Mouse (Mus musculus) stomach, embryonic 15.5 days (tissue): ENCODE measurements around the gene Unc93b1. TPM values are rescaled to one million over a fixed set of nuclear protein-coding genes. Genes with fewer than 3 reads are reported as not detected.

Experiments used
- ATAC-seq: fragments of 200-750 bp; cut with Nextera tagmentation; 2 replicates; pipeline ENCODE4 v1.8.0; 2017; ENCODE audit warnings: low read depth, moderate number of reproducible peaks, moderate TSS enrichment; ENCODE audit not compliant: insufficient read depth, low FRiP score
- H3K27ac ChIP-seq: fragments of 300-500 bp; sonication (generic); 2 replicates; pipeline ENCODE4 v1.5.1; 2015; ENCODE audit warnings: mild to moderate bottlenecking, inconsistent platforms
- H3K27me3 ChIP-seq: fragments of 300-500 bp; sonication (generic); replicated peaks from 2 replicates; pipeline ENCODE4 v1.6.1; 2015; ENCODE audit warnings: inconsistent platforms
- H3K36me3 ChIP-seq: fragments of 300-500 bp; sonication (generic); 2 replicates; pipeline ENCODE4 v1.6.1; 2015; ENCODE audit warnings: inconsistent platforms
- H3K4me1 ChIP-seq: fragments of 300-500 bp; sonication (generic); 2 replicates; pipeline ENCODE4 v1.6.1; 2015; ENCODE audit warnings: inconsistent platforms
- H3K4me2 ChIP-seq: fragments of 300-500 bp; sonication (generic); 2 replicates; pipeline ENCODE4 v1.6.1; 2015; ENCODE audit warnings: mild to moderate bottlenecking, inconsistent platforms
- H3K4me3 ChIP-seq: fragments of 300-500 bp; sonication (generic); replicated peaks from 2 replicates; pipeline ENCODE4 v1.5.1; 2015; ENCODE audit warnings: inconsistent platforms
- H3K9ac ChIP-seq: fragments of 300-500 bp; sonication (generic); 2 replicates; pipeline ENCODE4 v1.6.1; 2015; ENCODE audit warnings: inconsistent platforms
- H3K9me3 ChIP-seq: fragments of 300-500 bp; sonication (generic); 2 replicates; pipeline ENCODE4 v1.6.1; 2016; ENCODE audit warnings: inconsistent platforms
- WGBS: fragments of 180-500 bp; shearing (Covaris S2); methylation state at CpG from one replicate; pipeline ENCODE4 v1.1.7; 2015; 5-methylcytosine and 5-hydroxymethylcytosine counted together
- polyA plus RNA-seq: library from polyadenylated mRNA; unstranded; fragments of >200 nt; fragmentation: Nextera tagmentation; extraction: Ambion mirVana; gene quantifications from 2 replicates; pipeline ENCODE4 v1.2.1, GENCODE M21; 2015

Gene Unc93b1
- polyA plus RNA-seq, 1 experiment from 2014 or later = 22.2 TPM

GRCm38 (mm10) chr19:3992416-3992815, 57.4 kb downstream of the Unc93b1 start, which contains the start of gene Tbx10:
Tbx10 (plus strand) TSS chr19:3992752.
- no peak within 1 kb of the TSS for H3K9ac ChIP-seq
- H3K4me3 ChIP-seq = no peak within 1 kb of the TSS
- ATAC-seq = no peak
- no peaks in the 10 kb centered on the region for H3K9me3 ChIP-seq
- no peaks in the 10 kb centered on the region for H3K27me3 ChIP-seq
- 58% methylated on average over 5 of the region's 5 CpGs for WGBS
- no peak within 1 kb of the TSS for H3K4me2 ChIP-seq
- H3K36me3 ChIP-seq = no peaks in the 10 kb centered on the region
- H3K27ac ChIP-seq = no peak within 1 kb of the TSS
- H3K4me1 ChIP-seq = no peaks in the 10 kb centered on the region

- H3K9me3 ChIP-seq = no peaks in the 10 kb centered on the region
- H3K36me3 ChIP-seq = no peaks in the 10 kb centered on the region
- no peak overlapping the region for H3K27ac ChIP-seq
- 0 out of 2 replicates have a peak, but pooled peaks cover 7% of the 10 kb centered on the region for H3K4me1 ChIP-seq
- no peak overlapping the region for H3K4me2 ChIP-seq
- no peaks in the 10 kb centered on the region for H3K27me3 ChIP-seq
- WGBS = 59% methylated on average over 6 of the region's 6 CpGs
- no peak overlapping the region for H3K4me3 ChIP-seq
- H3K9ac ChIP-seq = no peak overlapping the region
- no peak for ATAC-seq
Measured at GRCm38 (mm10) chr19:3994932-3995331, 59.9 kb downstream of the Unc93b1 start.

- Histone ChIP-seq H3K36me3 (no peaks in the 10 kb centered on the region), H3K9ac (no peak overlapping the region), H3K9me3 (no peaks in the 10 kb centered on the region), H3K4me2 (no peak overlapping the region), H3K4me3 (no peak overlapping the region), H3K4me1 (0 out of 2 replicates have a peak, but pooled peaks cover 7% of the 10 kb centered on the region), H3K27ac (no peak overlapping the region), H3K27me3 (no peaks in the 10 kb centered on the region)
- no peak for ATAC-seq
- 71% methylated on average over 3 of the region's 3 CpGs for WGBS
Measured at GRCm38 (mm10) chr19:3995505-3995904, 60.5 kb downstream of the Unc93b1 start.

GRCm38 (mm10) chr19:3996106-3996505, 61.1 kb downstream of the Unc93b1 start:
- no peaks in the 10 kb centered on the region for H3K36me3 ChIP-seq

GRCm38 (mm10) chr19:3996747-3997146, 61.8 kb downstream of the Unc93b1 start:
- Histone ChIP-seq H3K4me2 (no peak overlapping the region), H3K27me3 (no peaks in the 10 kb centered on the region), H3K4me3 (no peak overlapping the region), H3K9ac (no peak overlapping the region), H3K4me1 (peaks cover 16% of the 10 kb centered on the region), H3K36me3 (no peaks in the 10 kb centered on the region), H3K9me3 (no peaks in the 10 kb centered on the region), H3K27ac (no peak overlapping the region)
- 80% methylated on average over 8 of the region's 8 CpGs for WGBS
- ATAC-seq = no peak

More at GRCm38 (mm10) chr19:3996106-3996505, 61.1 kb downstream of the Unc93b1 start:
- no peak overlapping the region for H3K4me3 ChIP-seq
- H3K4me2 ChIP-seq = no peak overlapping the region
- H3K9ac ChIP-seq = no peak overlapping the region
- H3K4me1 ChIP-seq = peaks cover 9% of the 10 kb centered on the region
- WGBS = 67% methylated on average over 7 of the region's 7 CpGs
- no peak overlapping the region for H3K27ac ChIP-seq
- ATAC-seq = no peak
- no peaks in the 10 kb centered on the region for H3K9me3 ChIP-seq
- H3K27me3 ChIP-seq = no peaks in the 10 kb centered on the region

GRCm38 (mm10) chr19:3997231-3997630, 62.2 kb downstream of the Unc93b1 start:
- Histone ChIP-seq H3K4me1 (peaks cover 19% of the 10 kb centered on the region), H3K27me3 (no peaks in the 10 kb centered on the region), H3K9ac (no peak overlapping the region), H3K36me3 (no peaks in the 10 kb centered on the region), H3K4me2 (no peak overlapping the region), H3K27ac (no peak overlapping the region), H3K9me3 (no peaks in the 10 kb centered on the region), H3K4me3 (no peak overlapping the region)
- WGBS = 47% methylated on average over 8 of the region's 8 CpGs
- ATAC-seq = no peak

- ATAC-seq = no peak
- no peak overlapping the region for H3K4me3 ChIP-seq
- H3K4me2 ChIP-seq = no peak overlapping the region
- H3K9me3 ChIP-seq = no peaks in the 10 kb centered on the region
- WGBS = 71% methylated on average over 8 of the region's 8 CpGs
- H3K4me1 ChIP-seq = peaks cover 19% of the 10 kb centered on the region
- H3K27me3 ChIP-seq = no peaks in the 10 kb centered on the region
- no peak overlapping the region for H3K27ac ChIP-seq
- no peaks in the 10 kb centered on the region for H3K36me3 ChIP-seq
- no peak overlapping the region for H3K9ac ChIP-seq
Measured at GRCm38 (mm10) chr19:3998335-3998734, 63.3 kb downstream of the Unc93b1 start.

Other genes with a start within 250 kb of the Unc93b1 start
- 5.3 and 6.2 TPM in 2 replicates for gene Lrp5, start 248.6 kb upstream of the Unc93b1 start, polyA plus RNA-seq
- gene 1810055G02Rik, start 226.9 kb upstream of the Unc93b1 start, polyA plus RNA-seq = 31.6 and 35.9 TPM in 2 replicates
- gene Kmt5b, start 167.8 kb upstream of the Unc93b1 start, polyA plus RNA-seq = 24.4 and 26.3 TPM in 2 replicates
- gene Chka, start 83.4 kb upstream of the Unc93b1 start, polyA plus RNA-seq = 56.9 and 65.3 TPM in 2 replicates
- gene Tcirg1, start 28.1 kb upstream of the Unc93b1 start, polyA plus RNA-seq = 34.7 and 42.6 TPM in 2 replicates
- 312 and 320 TPM in 2 replicates for gene Ndufs8, start 22.4 kb upstream of the Unc93b1 start, polyA plus RNA-seq
- 3.6 and 4.2 TPM in 2 replicates for gene Aldh3b1, start 5.4 kb upstream of the Unc93b1 start, polyA plus RNA-seq
- gene Aldh3b3, start 23.5 kb downstream of the Unc93b1 start, polyA plus RNA-seq = 0.06 and 0.12 TPM in 2 replicates
- 14.6 and 22.8 TPM in 2 replicates for gene Aldh3b2, start 37.1 kb downstream of the Unc93b1 start, polyA plus RNA-seq
- gene Acy3, start 51.4 kb downstream of the Unc93b1 start, polyA plus RNA-seq = 9.2 and 9.8 TPM in 2 replicates
- 0.21 and 0.31 TPM in 2 replicates for gene Tbx10, start 57.6 kb downstream of the Unc93b1 start, polyA plus RNA-seq
- 32.2 and 33.6 TPM in 2 replicates for gene Nudt8, start 65.4 kb downstream of the Unc93b1 start, polyA plus RNA-seq
- gene Gm49405, start 65.4 kb downstream of the Unc93b1 start, polyA plus RNA-seq = 3.5 and 3.8 TPM in 2 replicates
- 4.0 and 4.5 TPM in 2 replicates for gene Doc2g, start 68.1 kb downstream of the Unc93b1 start, polyA plus RNA-seq
- 198 and 218 TPM in 2 replicates for gene Ndufv1, start 77.6 kb downstream of the Unc93b1 start, polyA plus RNA-seq
- gene Gstp1, start 102.8 kb downstream of the Unc93b1 start, polyA plus RNA-seq = 711 and 842 TPM in 2 replicates
- gene Gstp2, start 110.8 kb downstream of the Unc93b1 start, polyA plus RNA-seq = 13.2 and 19.1 TPM in 2 replicates
- 3.3 and 7.1 TPM in 2 replicates for gene Gstp3, start 124.4 kb downstream of the Unc93b1 start, polyA plus RNA-seq
- gene Cabp2, start 146.4 kb downstream of the Unc93b1 start, polyA plus RNA-seq = 3.1 and 3.6 TPM in 2 replicates
- 121 and 130 TPM in 2 replicates for gene Cdk2ap2, start 162.0 kb downstream of the Unc93b1 start, polyA plus RNA-seq
- 12.9 and 16.2 TPM in 2 replicates for gene Pitpnm1, start 164.8 kb downstream of the Unc93b1 start, polyA plus RNA-seq
- gene Aip, start 190.7 kb downstream of the Unc93b1 start, polyA plus RNA-seq = 79.0 and 91.0 TPM in 2 replicates
- gene Gpr152, start 204.6 kb downstream of the Unc93b1 start, polyA plus RNA-seq = not detected in 2 replicates
- 0.13 and 0.19 TPM in 2 replicates for gene Cabp4, start 208.8 kb downstream of the Unc93b1 start, polyA plus RNA-seq
- 164 and 180 TPM in 2 replicates for gene Coro1b, start 213.4 kb downstream of the Unc93b1 start, polyA plus RNA-seq
- gene Ptprcap, start 218.4 kb downstream of the Unc93b1 start, polyA plus RNA-seq = 6.4 and 7.5 TPM in 2 replicates
- 44.7 and 49.5 TPM in 2 replicates for gene Rps6kb2, start 228.2 kb downstream of the Unc93b1 start, polyA plus RNA-seq
- 1.5 and 2.0 TPM in 2 replicates for gene Carns1, start 240.3 kb downstream of the Unc93b1 start, polyA plus RNA-seq